Mouse (Mus musculus) forebrain, embryonic 11.5 days (tissue): ENCODE measurements around the gene Zdhhc8. TPM values are rescaled to one million over a fixed set of nuclear protein-coding genes. Genes with fewer than 3 reads are reported as not detected.
A peak's percentile ranks its signal among the peaks of the same experiment; 100 is the strongest.

Experiments used
- ATAC-seq: fragments of 200-750 bp; cut with Nextera tagmentation; replicated peaks from 2 replicates; pipeline ENCODE4 v1.8.0; 2017; ENCODE audit warnings: moderate TSS enrichment; ENCODE audit not compliant: low FRiP score
- DNase-seq: peaks from one replicate; pipeline ENCODE4 v3.0.0-alpha.2; 2017; ENCODE audit warnings: low spot score
- H3K27ac ChIP-seq: fragments of 300-500 bp; sonication (generic); 2 replicates; pipeline ENCODE4 v1.5.1; 2014; ENCODE audit warnings: low read depth, low read length
- H3K27me3 ChIP-seq: fragments of 300-500 bp; sonication (generic); 2 replicates; pipeline ENCODE4 v1.6.1; 2014; ENCODE audit warnings: mild to moderate bottlenecking, low read length, mixed read lengths; ENCODE audit not compliant: control insufficient read depth, insufficient read depth
- H3K36me3 ChIP-seq: fragments of 300-500 bp; sonication (generic); 2 replicates; pipeline ENCODE4 v1.6.1; 2014; ENCODE audit warnings: mild to moderate bottlenecking, low read length, moderate library complexity, mixed read lengths; ENCODE audit not compliant: control insufficient read depth, insufficient read depth
- H3K4me1 ChIP-seq: fragments of 300-500 bp; sonication (generic); replicated peaks from 2 replicates; pipeline ENCODE4 v1.6.1; 2014; ENCODE audit warnings: low read length, mixed read lengths; ENCODE audit not compliant: control insufficient read depth, insufficient read depth
- H3K4me2 ChIP-seq: fragments of 300-500 bp; sonication (generic); 2 replicates; pipeline ENCODE4 v1.6.1; 2014; ENCODE audit warnings: low read depth, mild to moderate bottlenecking, low read length, moderate library complexity, mixed read lengths; ENCODE audit not compliant: severe bottlenecking
- H3K4me3 ChIP-seq: fragments of 300-500 bp; sonication (generic); 2 replicates; pipeline ENCODE4 v1.5.1; 2014; ENCODE audit warnings: low read depth, low read length
- H3K9ac ChIP-seq: fragments of 300-500 bp; sonication (generic); 2 replicates; pipeline ENCODE4 v1.6.1; 2014; ENCODE audit warnings: low read length
- H3K9me3 ChIP-seq: fragments of 300-500 bp; sonication (generic); 2 replicates; pipeline ENCODE4 v1.6.1; 2016; ENCODE audit warnings: low read length, mixed read lengths; ENCODE audit not compliant: control insufficient read depth
- WGBS: fragments of 180-500 bp; shearing (Covaris S2); extraction: QIAGEN DNeasy Blood & Tissue Kit; methylation state at CpG from one replicate; pipeline ENCODE4 v1.1.7; 2014; 5-methylcytosine and 5-hydroxymethylcytosine counted together
- polyA plus RNA-seq: library from polyadenylated mRNA; unstranded; fragments of >200 nt; fragmentation: Nextera tagmentation; extraction: Ambion mirVana; gene quantifications from 2 replicates; pipeline ENCODE4 v1.2.1, GENCODE M21; 2014

Gene Zdhhc8
- polyA plus RNA-seq, 1 experiment from 2014 or later: 15.8 TPM

- DNase-seq (peak; percentile 54), ATAC-seq (no peak)
- H3K27me3 ChIP-seq: no peaks in the 10 kb centered on the region
- peaks cover 16% of the 10 kb centered on the region for H3K4me1 ChIP-seq
- WGBS: 56% methylated on average over 4 of the region's 4 CpGs
- peak overlapping the region; percentile 74 for H3K9ac ChIP-seq
- peaks cover 17% of the 10 kb centered on the region for H3K36me3 ChIP-seq
- no peak overlapping the region for H3K27ac ChIP-seq
- H3K9me3 ChIP-seq: no peaks in the 10 kb centered on the region
- H3K4me3 ChIP-seq: peak overlapping the region; percentile 97
- peak overlapping the region; percentile 89 for H3K4me2 ChIP-seq
Observed at GRCm38 (mm10) chr16:18250231-18250630, 15.3 kb upstream of the Zdhhc8 start.

- peak; percentile 75 for DNase-seq
- Histone ChIP-seq H3K27ac (peak overlapping the region; percentile 77), H3K36me3 (peaks cover 24% of the 10 kb centered on the region), H3K4me1 (peaks cover 16% of the 10 kb centered on the region), H3K9me3 (no peaks in the 10 kb centered on the region), H3K27me3 (no peaks in the 10 kb centered on the region), H3K4me2 (peak overlapping the region; percentile 89), H3K4me3 (peak overlapping the region; percentile 97), H3K9ac (peak overlapping the region; percentile 74)
- WGBS: 14% methylated on average over 27 of the region's 27 CpGs
- ATAC-seq: no peak; the same call in 1 of the 2 replicates
Observed at GRCm38 (mm10) chr16:18249364-18249967, 14.5 kb upstream of the Zdhhc8 start.

GRCm38 (mm10) chr16:18248433-18249363, 13.8 kb upstream of the Zdhhc8 start, which contains the start of the genes Trmt2a and Ranbp1:
Trmt2a (plus strand) TSS chr16:18248679.
Ranbp1 (minus strand) TSS chr16:18248732.
- peak within 1 kb of the TSS; percentile 97 for H3K4me3 ChIP-seq
- no peaks in the 10 kb centered on the region for H3K9me3 ChIP-seq
- H3K9ac ChIP-seq: peak within 1 kb of the TSS; percentile 99
- peak within 1 kb of the TSS; percentile 89 for H3K4me2 ChIP-seq
- DNase-seq (peak; percentile 100), ATAC-seq (peak; percentile 97)
- peaks cover 25% of the 10 kb centered on the region for H3K36me3 ChIP-seq
- no peaks in the 10 kb centered on the region for H3K27me3 ChIP-seq
- H3K27ac ChIP-seq: peak within 1 kb of the TSS; percentile 89
- H3K4me1 ChIP-seq: peaks cover 16% of the 10 kb centered on the region
- whole genome bisulfite sequencing: under 1% methylated on average over 99 of the region's 102 CpGs

GRCm38 (mm10) chr16:18247521-18248399, 12.8 kb upstream of the Zdhhc8 start:
- ATAC-seq (0 out of 2 replicates have a peak, but pooled peaks have one; percentile 1), DNase-seq (no peak)
- Histone ChIP-seq H3K9ac (peak overlapping the region; percentile 99), H3K27ac (peak overlapping the region; percentile 89), H3K27me3 (no peaks in the 10 kb centered on the region), H3K4me3 (peak overlapping the region; percentile 97), H3K9me3 (no peaks in the 10 kb centered on the region), H3K36me3 (peaks cover 31% of the 10 kb centered on the region), H3K4me1 (peaks cover 16% of the 10 kb centered on the region), H3K4me2 (peak overlapping the region; percentile 61)
- 1% methylated on average over 26 of the region's 33 CpGs for WGBS

- DNase-seq: no peak
- no peak for ATAC-seq
- WGBS: 90% methylated on average over 10 of the region's 10 CpGs
Observed at GRCm38 (mm10) chr16:18241581-18241980, 6.6 kb upstream of the Zdhhc8 start.

GRCm38 (mm10) chr16:18236676-18237501, 2.0 kb upstream of the Zdhhc8 start:
- no peak overlapping the region for H3K4me2 ChIP-seq
- no peaks in the 10 kb centered on the region for H3K27me3 ChIP-seq
- H3K9me3 ChIP-seq: no peaks in the 10 kb centered on the region
- no peak overlapping the region for H3K4me3 ChIP-seq
- DNase-seq (no peak), ATAC-seq (no peak)
- no peak overlapping the region; the same call in none of the 2 replicates for H3K9ac ChIP-seq
- no peak overlapping the region for H3K27ac ChIP-seq
- peaks cover 7% of the 10 kb centered on the region for H3K4me1 ChIP-seq
- 81% methylated on average over 7 of the region's 7 CpGs for WGBS
- H3K36me3 ChIP-seq: peaks cover 17% of the 10 kb centered on the region

More at GRCm38 (mm10) chr16:18241581-18241980, 6.6 kb upstream of the Zdhhc8 start:
- no peak overlapping the region for H3K4me3 ChIP-seq
- 0 out of 2 replicates have a peak, but pooled peaks cover 1% of the 10 kb centered on the region for H3K4me1 ChIP-seq
- H3K27me3 ChIP-seq: no peaks in the 10 kb centered on the region
- H3K27ac ChIP-seq: no peak overlapping the region
- H3K9ac ChIP-seq: no peak overlapping the region
- H3K36me3 ChIP-seq: peaks cover 51% of the 10 kb centered on the region
- no peaks in the 10 kb centered on the region for H3K9me3 ChIP-seq
- H3K4me2 ChIP-seq: no peak overlapping the region

GRCm38 (mm10) chr16:18235389-18236065, 591 bp upstream of the Zdhhc8 start:
- peak; percentile 67 for ATAC-seq
- Histone ChIP-seq H3K27me3 (no peaks in the 10 kb centered on the region), H3K4me2 (peak overlapping the region; percentile 80), H3K9ac (peak overlapping the region; percentile 91), H3K36me3 (peaks cover 9% of the 10 kb centered on the region), H3K9me3 (no peaks in the 10 kb centered on the region), H3K4me1 (peaks cover 7% of the 10 kb centered on the region), H3K4me3 (peak overlapping the region; percentile 87), H3K27ac (peak overlapping the region; percentile 83)
- DNase-seq: peak; percentile 82
- WGBS: 6% methylated on average over 19 of the region's 19 CpGs
